Mouse (Mus musculus) embryonic facial prominence, embryonic 10.5 days (tissue): ENCODE measurements around the gene Mrpl2. TPM values are rescaled to one million over a fixed set of nuclear protein-coding genes. Genes with fewer than 3 reads are reported as not detected.

Experiments used
- DNase-seq: peaks from one replicate; pipeline ENCODE4 v3.0.0-alpha.2; 2017; ENCODE audit warnings: low spot score
- H3K27ac ChIP-seq: fragments of 300-500 bp; sonication (generic); replicated peaks from 2 replicates; pipeline ENCODE4 v1.5.1; 2016; ENCODE audit warnings: mild to moderate bottlenecking
- H3K27me3 ChIP-seq: fragments of 300-500 bp; sonication (generic); replicated peaks from 2 replicates; pipeline ENCODE4 v1.6.1; 2016; ENCODE audit warnings: low read depth, mild to moderate bottlenecking; ENCODE audit not compliant: poor library complexity, severe bottlenecking
- H3K36me3 ChIP-seq: fragments of 300-500 bp; sonication (generic); replicated peaks from 2 replicates; pipeline ENCODE4 v1.6.1; 2016; ENCODE audit warnings: mild to moderate bottlenecking, moderate library complexity
- H3K4me1 ChIP-seq: fragments of 300-500 bp; sonication (generic); 2 replicates; pipeline ENCODE4 v1.6.1; 2016
- H3K4me3 ChIP-seq: fragments of 300-500 bp; sonication (generic); 2 replicates; pipeline ENCODE4 v1.5.1; 2016; ENCODE audit warnings: mild to moderate bottlenecking, moderate library complexity
- H3K9me3 ChIP-seq: fragments of 300-500 bp; sonication (generic); 2 replicates; pipeline ENCODE4 v1.6.1; 2016; ENCODE audit warnings: mild to moderate bottlenecking
- WGBS: fragments of 180-500 bp; shearing (Covaris S2); methylation state at CpG from one replicate; pipeline ENCODE4 v1.1.7; 2016; 5-methylcytosine and 5-hydroxymethylcytosine counted together
- polyA plus RNA-seq: library from polyadenylated mRNA; unstranded; fragments of >200 nt; fragmentation: Nextera tagmentation; extraction: Ambion mirVana; gene quantifications from 2 replicates; pipeline ENCODE4 v1.2.1, GENCODE M21; 2016

Mrpl2 gene
- polyA plus RNA-seq, result 124 and 142 TPM in 2 replicates

- Histone ChIP-seq H3K27ac (peak within 1 kb of the TSS; percentile 89), H3K4me3 (peak within 1 kb of the TSS; percentile 78), H3K4me1 (peaks cover 45% of the 10 kb centered on the region), H3K36me3 (peaks cover 44% of the 10 kb centered on the region), H3K27me3 (no peaks in the 10 kb centered on the region), H3K9me3 (no peaks in the 10 kb centered on the region)
- under 1% methylated on average over 53 of the region's 53 CpGs for WGBS
- DNase-seq, result peak; percentile 99
Measured at GRCm38 (mm10) chr17:46645561-46646321, at the start of gene Mrpl2, which contains the start of gene Klc4. Mrpl2 (plus strand) TSS chr17:46646229. Klc4 (minus strand) TSS chr17:46646022.

GRCm38 (mm10) chr17:46597956-46598355 lies 48.1 kb upstream of the Mrpl2 start:
- no peaks in the 10 kb centered on the region for H3K27me3 ChIP-seq
- H3K9me3 ChIP-seq, result no peaks in the 10 kb centered on the region; the same call in 1 of the 2 replicates
- H3K4me3 ChIP-seq, result no peak overlapping the region
- WGBS, result 89% methylated on average over 11 of the region's 11 CpGs
- DNase-seq, result no peak
- H3K4me1 ChIP-seq, result peaks cover 29% of the 10 kb centered on the region
- H3K36me3 ChIP-seq, result peaks cover 40% of the 10 kb centered on the region
- no peak overlapping the region for H3K27ac ChIP-seq

GRCm38 (mm10) chr17:46598963-46599362 lies 47.1 kb upstream of the Mrpl2 start:
- Histone ChIP-seq H3K4me1 (peaks cover 25% of the 10 kb centered on the region), H3K27ac (no peak overlapping the region), H3K27me3 (no peaks in the 10 kb centered on the region), H3K4me3 (no peak overlapping the region), H3K36me3 (peaks cover 42% of the 10 kb centered on the region), H3K9me3 (no peaks in the 10 kb centered on the region; the same call in 1 of the 2 replicates)
- DNase-seq, result no peak
- WGBS, result 80% methylated on average over 4 of the region's 4 CpGs

- H3K27ac ChIP-seq, result no peak overlapping the region
Measured at GRCm38 (mm10) chr17:46600569-46600968, 45.5 kb upstream of the Mrpl2 start.

GRCm38 (mm10) chr17:46602212-46602611 lies 43.8 kb upstream of the Mrpl2 start:
- H3K4me1 ChIP-seq, result peaks cover 32% of the 10 kb centered on the region
- DNase-seq, result peak; percentile 46
- no peaks in the 10 kb centered on the region for H3K9me3 ChIP-seq
- no peaks in the 10 kb centered on the region for H3K27me3 ChIP-seq
- peaks cover 32% of the 10 kb centered on the region for H3K36me3 ChIP-seq
- WGBS, result 76% methylated on average over 9 of the region's 9 CpGs
- peak overlapping the region; percentile 61 for H3K27ac ChIP-seq
- no peak overlapping the region for H3K4me3 ChIP-seq

More at GRCm38 (mm10) chr17:46600569-46600968, 45.5 kb upstream of the Mrpl2 start:
- H3K36me3 ChIP-seq, result peaks cover 42% of the 10 kb centered on the region
- H3K4me3 ChIP-seq, result no peak overlapping the region
- DNase-seq, result no peak
- 88% methylated on average over 2 of the region's 2 CpGs for WGBS
- H3K27me3 ChIP-seq, result no peaks in the 10 kb centered on the region
- H3K4me1 ChIP-seq, result peaks cover 24% of the 10 kb centered on the region
- no peaks in the 10 kb centered on the region; the same call in 1 of the 2 replicates for H3K9me3 ChIP-seq

- peaks cover 41% of the 10 kb centered on the region for H3K4me1 ChIP-seq
- no peak overlapping the region for H3K4me3 ChIP-seq
Measured at GRCm38 (mm10) chr17:46603229-46603628, 42.8 kb upstream of the Mrpl2 start.

GRCm38 (mm10) chr17:46605126-46605525 lies 40.9 kb upstream of the Mrpl2 start:
- Histone ChIP-seq H3K27ac (peak overlapping the region; percentile 54), H3K36me3 (peaks cover 24% of the 10 kb centered on the region), H3K27me3 (no peaks in the 10 kb centered on the region), H3K4me1 (peaks cover 53% of the 10 kb centered on the region), H3K9me3 (no peaks in the 10 kb centered on the region), H3K4me3 (no peak overlapping the region)
- WGBS, result 77% methylated on average over 5 of the region's 5 CpGs
- DNase-seq, result no peak

More at GRCm38 (mm10) chr17:46603229-46603628, 42.8 kb upstream of the Mrpl2 start:
- Histone ChIP-seq H3K9me3 (no peaks in the 10 kb centered on the region), H3K36me3 (peaks cover 22% of the 10 kb centered on the region), H3K27me3 (no peaks in the 10 kb centered on the region), H3K27ac (no peak overlapping the region)
- WGBS, result 95% methylated on average over 4 of the region's 4 CpGs
- no peak for DNase-seq

GRCm38 (mm10) chr17:46605987-46606386 lies 40.0 kb upstream of the Mrpl2 start:
- H3K4me3 ChIP-seq, result no peak overlapping the region
- H3K27me3 ChIP-seq, result no peaks in the 10 kb centered on the region
- no peak for DNase-seq
- H3K4me1 ChIP-seq, result peaks cover 61% of the 10 kb centered on the region
- no peaks in the 10 kb centered on the region for H3K9me3 ChIP-seq
- H3K27ac ChIP-seq, result no peak overlapping the region
- 87% methylated on average over 12 of the region's 12 CpGs for WGBS
- peaks cover 28% of the 10 kb centered on the region for H3K36me3 ChIP-seq

GRCm38 (mm10) chr17:46609721-46610514 lies 36.1 kb upstream of the Mrpl2 start:
- H3K36me3 ChIP-seq, result peaks cover 26% of the 10 kb centered on the region
- H3K4me1 ChIP-seq, result peaks cover 80% of the 10 kb centered on the region
- 50% methylated on average over 15 of the region's 15 CpGs for WGBS
- no peaks in the 10 kb centered on the region for H3K9me3 ChIP-seq
- H3K27ac ChIP-seq, result peak overlapping the region; percentile 70
- peak overlapping the region; percentile 31; the same call in 1 of the 2 replicates for H3K4me3 ChIP-seq
- H3K27me3 ChIP-seq, result no peaks in the 10 kb centered on the region
- peak; percentile 49 for DNase-seq

GRCm38 (mm10) chr17:46611316-46611715 lies 34.7 kb upstream of the Mrpl2 start:
- WGBS, result 95% methylated on average over 6 of the region's 6 CpGs

GRCm38 (mm10) chr17:46612189-46612588 lies 33.8 kb upstream of the Mrpl2 start:
- no peaks in the 10 kb centered on the region for H3K27me3 ChIP-seq
- H3K27ac ChIP-seq, result peak overlapping the region; percentile 55
- H3K4me3 ChIP-seq, result no peak overlapping the region
- peaks cover 85% of the 10 kb centered on the region for H3K4me1 ChIP-seq
- no peaks in the 10 kb centered on the region for H3K9me3 ChIP-seq
- H3K36me3 ChIP-seq, result peaks cover 26% of the 10 kb centered on the region
- no peak for DNase-seq
- 71% methylated on average over 2 of the region's 2 CpGs for WGBS

More at GRCm38 (mm10) chr17:46611316-46611715, 34.7 kb upstream of the Mrpl2 start:
- Histone ChIP-seq H3K27ac (no peak overlapping the region), H3K4me3 (no peak overlapping the region), H3K4me1 (peaks cover 79% of the 10 kb centered on the region), H3K27me3 (no peaks in the 10 kb centered on the region), H3K36me3 (peaks cover 26% of the 10 kb centered on the region), H3K9me3 (no peaks in the 10 kb centered on the region)
- no peak for DNase-seq

- 46% methylated on average over 4 of the region's 4 CpGs for WGBS
- H3K27me3 ChIP-seq, result no peaks in the 10 kb centered on the region
- H3K4me3 ChIP-seq, result 0 out of 2 replicates have a peak overlapping the region, but pooled peaks have one; percentile 11
- H3K4me1 ChIP-seq, result peaks cover 85% of the 10 kb centered on the region
- DNase-seq, result no peak
- no peaks in the 10 kb centered on the region for H3K9me3 ChIP-seq
- peak overlapping the region; percentile 55 for H3K27ac ChIP-seq
- H3K36me3 ChIP-seq, result peaks cover 26% of the 10 kb centered on the region
Measured at GRCm38 (mm10) chr17:46612820-46613219, 33.2 kb upstream of the Mrpl2 start.
